Mouse (Mus musculus): ENCODE results near the gene Mrgprf.

Gene Mrgprf

DNA sequence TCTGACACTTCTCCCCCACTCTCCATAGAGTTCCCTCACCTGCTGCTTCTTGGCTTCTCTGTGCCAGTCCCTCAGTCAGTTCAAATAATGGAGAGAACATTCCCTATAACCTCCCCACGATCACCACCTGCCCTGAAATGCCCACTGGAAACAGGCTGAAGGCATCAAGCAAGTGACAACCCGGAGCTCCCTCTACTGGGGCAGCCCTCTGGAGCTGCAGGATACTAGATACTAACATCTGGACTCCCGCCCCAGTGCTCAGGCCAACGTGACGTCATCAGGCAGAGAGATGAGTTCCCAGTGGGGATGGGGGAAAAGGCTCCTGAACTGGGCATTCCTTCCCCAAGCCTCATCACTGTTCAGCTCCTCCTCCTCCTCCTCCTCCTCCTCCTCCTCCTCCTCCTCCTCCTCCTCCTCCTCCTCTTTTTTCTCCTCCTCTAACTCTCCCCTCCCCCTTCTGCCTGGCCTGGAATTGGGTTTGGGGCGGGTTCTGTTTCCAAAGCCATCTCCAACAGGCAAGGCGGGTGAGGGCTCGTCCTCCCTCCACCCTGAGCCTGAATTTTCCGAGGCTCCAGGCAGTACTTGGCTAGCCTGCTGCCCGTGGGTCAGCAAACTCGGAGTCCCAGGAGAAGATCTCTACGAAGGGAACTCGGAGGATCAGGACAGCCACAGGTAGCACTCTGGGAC lies at the start of gene Mrgprf:
Gene Mrgprf, plus strand, starts transcription at position 508 of the 687 bp plus-strand sequence.
- in situ Hi-C loops (cut with MboI; ENCODE audit: low sequenced_read_pairs): no loop called here

DNA sequence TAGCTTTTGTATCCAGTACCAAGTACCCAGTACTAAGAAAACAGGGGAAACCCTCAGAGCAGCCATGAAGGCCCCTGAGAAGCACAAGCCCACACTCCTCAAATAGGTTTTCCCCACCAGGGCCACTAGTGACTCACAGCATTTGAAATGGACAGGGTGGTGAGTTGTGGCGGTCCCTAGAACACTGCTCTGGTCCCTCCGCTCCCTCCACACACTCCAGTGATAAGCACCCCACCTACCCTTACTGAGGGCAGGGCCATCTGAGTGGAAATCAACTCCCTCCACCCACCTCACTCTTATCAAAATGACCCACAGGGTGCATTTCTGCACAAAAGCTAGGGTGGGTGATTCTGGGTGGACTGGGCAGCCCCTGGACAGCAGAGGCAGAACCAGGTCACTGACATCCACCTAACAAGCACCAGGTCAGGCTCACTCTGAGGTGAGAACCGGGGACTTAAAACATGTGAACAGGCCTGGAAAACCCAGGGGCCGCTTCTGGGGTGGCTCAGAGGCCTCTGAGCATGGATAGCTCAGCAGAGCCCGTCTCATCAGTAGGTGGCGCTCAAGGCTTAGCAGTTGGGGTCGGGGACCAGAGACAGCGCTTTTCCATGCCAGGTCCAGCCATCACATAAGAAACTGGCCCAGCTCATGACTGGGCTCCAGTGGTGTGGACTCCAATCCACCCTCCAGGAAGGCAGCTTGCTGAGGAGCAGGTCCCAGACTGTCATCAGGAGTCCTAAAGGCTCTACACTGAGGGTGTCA lies 47.7 kb upstream of the Mrgprf start:
- in situ Hi-C loops (cut with MboI; ENCODE audit: low sequenced_read_pairs): no loop called here

DNA sequence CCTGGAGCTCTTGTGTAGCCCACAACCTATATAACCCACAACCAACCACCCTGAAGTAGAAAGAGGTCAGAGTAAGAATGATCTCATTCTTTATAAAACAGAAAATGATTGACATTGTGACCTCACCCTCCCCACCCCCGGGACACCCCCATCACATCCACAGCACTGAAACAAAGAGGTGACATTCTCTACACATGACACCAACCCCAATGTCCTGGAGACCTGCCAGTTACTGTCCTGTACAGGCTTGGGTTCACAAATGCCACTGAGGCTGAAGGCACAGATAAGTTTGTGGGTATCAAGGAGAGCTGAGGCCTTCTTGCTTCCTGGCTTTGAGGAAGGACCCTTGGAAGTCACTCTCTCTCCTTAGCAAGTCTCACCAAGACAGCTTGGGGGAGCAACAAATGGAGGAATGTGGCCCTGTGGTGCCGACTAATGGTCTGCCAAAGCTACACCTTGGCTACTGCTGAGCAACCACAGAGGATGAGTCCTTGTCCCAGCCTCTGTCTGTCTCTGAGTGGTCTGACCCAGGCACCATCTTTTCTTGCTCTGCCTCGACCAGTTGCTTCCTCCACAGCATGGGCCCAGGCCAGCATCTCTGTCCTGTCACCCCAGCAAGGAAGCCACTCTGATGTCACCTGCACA lies 46.5 kb upstream of the Mrgprf start:
- in situ Hi-C loops (cut with MboI; ENCODE audit: low sequenced_read_pairs): no loop called here

DNA sequence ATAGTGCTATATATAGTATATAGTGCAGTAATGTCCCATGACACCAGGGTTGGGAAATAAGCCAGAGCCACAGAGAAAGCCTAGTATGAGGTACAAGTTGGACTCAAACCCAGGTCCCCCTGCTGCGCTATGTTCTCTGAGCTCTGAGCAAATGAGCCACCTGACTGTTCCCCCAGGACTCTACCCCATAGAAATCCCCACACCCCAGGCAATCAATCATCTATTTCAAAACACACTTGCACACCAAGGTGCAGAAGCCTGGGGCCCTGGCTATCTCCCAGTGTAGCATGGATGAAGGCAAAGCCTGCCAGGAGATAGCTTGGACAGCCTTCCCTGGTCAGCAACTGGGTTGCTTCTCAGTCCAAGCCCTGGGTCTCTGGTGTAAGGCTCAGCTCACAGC lies 44.5 kb upstream of the Mrgprf start:
- in situ Hi-C loops (cut with MboI; ENCODE audit: low sequenced_read_pairs): no loop called here

DNA sequence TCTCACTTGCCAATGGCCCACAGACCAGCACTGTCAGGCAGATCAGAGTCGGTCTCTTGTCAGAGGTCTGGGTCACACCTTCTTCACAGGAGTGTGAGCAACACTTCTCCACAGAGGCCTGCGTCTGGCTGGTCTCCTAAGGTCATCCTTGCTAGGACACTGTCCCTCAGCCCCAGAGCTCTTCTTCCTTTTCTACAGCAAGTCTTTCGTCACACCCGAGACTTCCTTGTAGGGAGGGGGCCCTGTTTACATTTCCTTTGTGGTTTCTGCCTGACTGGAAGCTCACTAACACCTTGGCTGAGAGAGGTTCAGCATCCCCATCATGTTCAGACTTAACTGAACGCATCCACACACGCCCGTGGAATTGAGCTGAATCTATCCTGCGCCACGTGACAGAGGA lies 36.4 kb upstream of the Mrgprf start:
- in situ Hi-C loops (cut with MboI; ENCODE audit: low sequenced_read_pairs): no loop called here

DNA sequence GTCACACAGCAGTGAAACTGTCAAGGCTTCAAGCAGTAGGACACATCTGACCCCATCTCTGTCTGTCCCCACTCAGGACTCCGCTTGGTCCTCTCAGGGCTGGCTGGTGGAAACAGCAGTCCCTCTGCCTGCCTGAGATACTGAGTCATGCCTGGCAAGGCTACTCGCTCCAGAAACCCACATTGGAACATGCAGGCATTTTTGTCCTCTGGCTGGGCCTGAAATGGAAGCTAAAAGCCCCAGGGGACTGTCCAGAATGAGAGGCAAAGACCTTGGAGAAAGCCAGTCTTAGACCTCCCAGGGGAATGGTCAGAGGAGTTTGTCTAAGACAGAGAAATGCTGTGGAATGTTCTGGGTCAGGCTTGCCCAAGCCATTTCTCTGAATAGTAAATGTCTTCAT lies 34.6 kb upstream of the Mrgprf start:
- in situ Hi-C loops (cut with MboI; ENCODE audit: low sequenced_read_pairs): no loop called here

DNA sequence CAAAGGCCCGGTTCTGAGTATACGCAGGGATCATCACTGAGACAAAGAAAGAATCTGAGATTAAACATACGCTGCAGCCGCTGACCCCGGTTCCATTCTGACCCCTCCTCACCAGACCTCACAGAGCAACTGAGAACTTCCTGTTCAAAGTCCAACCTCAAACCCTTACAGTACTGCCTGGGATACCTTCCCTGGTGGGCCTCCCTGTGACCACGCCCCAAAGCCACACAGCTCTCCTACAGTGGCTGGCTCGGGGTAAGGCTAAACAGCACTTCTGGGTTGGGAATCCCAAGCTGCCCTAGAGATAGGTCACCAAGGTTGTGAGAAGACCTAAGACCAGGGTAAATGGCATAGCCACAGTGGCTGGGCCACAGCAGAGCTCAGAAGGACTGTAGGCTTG lies 31.7 kb upstream of the Mrgprf start:
- in situ Hi-C loops (cut with MboI; ENCODE audit: low sequenced_read_pairs): no loop called here

DNA sequence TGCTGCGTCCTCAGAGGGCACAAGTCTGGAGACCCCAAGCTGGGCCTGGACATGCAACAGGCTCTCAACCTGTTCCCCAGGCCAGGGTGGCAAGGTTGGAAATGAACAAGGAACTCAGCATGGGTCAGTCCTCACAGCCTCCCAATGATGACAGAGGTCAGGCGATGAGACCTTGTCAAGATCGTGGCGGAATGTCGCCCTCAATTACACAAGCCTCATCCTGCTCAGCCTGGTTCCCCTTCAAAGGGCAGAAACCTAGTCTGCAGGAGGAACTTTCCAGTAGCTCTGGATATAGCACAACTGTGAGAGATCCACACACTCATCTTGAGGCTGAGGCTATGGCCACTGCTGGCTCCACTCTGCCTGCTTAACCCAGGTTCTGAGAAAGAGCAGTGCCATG lies 29.7 kb upstream of the Mrgprf start:
- in situ Hi-C loops (cut with MboI; ENCODE audit: low sequenced_read_pairs): no loop called here

DNA sequence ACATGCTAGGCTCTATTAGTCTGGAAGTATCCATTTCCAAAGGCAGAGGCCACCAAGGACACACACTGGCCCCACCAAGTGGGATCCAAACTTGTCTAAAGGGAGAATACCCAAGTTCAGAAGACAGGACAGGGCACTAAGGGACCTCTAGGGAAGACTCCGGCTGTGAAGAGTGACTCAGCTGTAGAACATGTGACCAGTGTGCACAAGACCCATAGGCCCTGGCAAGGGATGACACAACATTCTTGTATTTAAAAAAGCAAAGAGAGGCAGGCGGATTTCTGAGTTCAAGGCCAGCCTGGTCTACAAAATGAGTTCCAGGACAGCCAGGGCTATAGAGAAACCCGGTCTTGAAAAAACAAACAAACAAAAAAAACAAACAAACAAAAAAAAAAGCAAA lies 25.1 kb upstream of the Mrgprf start:
- in situ Hi-C loops (cut with MboI; ENCODE audit: low sequenced_read_pairs): no loop called here

DNA sequence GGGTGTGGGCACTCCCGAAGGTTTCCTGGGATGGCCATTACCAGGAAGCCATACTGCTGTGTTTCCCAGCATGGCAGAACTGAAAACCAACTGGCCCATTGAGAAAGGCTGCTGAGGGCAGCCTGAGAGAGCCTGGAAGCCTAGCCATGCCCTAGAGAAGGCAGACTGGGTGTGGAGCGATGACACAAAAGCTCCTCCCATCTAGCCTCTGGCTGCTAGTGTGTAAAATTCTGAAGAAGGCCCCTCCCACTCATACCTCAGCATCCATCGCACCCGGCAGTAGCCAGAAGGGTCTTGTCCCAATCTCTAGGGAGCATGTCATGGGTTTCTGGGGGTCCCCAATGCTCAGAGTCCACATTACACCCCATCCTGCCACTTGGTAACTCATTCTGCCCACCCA lies 19.2 kb upstream of the Mrgprf start:
- in situ Hi-C loops (cut with MboI; ENCODE audit: low sequenced_read_pairs): no loop called here

DNA sequence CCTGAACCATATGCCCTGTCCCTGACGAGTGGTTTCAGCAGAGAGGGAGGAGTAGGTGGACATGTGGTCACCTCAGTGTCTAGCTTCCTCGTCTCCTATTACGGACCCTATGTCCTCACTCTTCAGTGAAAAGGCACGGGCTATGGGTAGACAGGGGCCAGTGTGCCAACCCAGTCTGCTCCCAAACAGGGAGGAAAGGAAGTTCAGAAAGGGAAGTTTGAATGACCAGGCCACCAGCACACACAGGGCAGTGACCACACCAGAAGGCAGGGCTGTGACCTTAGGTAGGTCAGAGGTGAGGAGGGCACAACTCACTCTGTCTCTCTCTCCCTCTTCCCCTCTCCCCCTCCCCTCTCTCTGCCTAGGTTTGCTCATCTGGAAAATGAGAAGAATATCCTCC lies 17.6 kb upstream of the Mrgprf start:
- in situ Hi-C loops (cut with MboI; ENCODE audit: low sequenced_read_pairs): no loop called here

DNA sequence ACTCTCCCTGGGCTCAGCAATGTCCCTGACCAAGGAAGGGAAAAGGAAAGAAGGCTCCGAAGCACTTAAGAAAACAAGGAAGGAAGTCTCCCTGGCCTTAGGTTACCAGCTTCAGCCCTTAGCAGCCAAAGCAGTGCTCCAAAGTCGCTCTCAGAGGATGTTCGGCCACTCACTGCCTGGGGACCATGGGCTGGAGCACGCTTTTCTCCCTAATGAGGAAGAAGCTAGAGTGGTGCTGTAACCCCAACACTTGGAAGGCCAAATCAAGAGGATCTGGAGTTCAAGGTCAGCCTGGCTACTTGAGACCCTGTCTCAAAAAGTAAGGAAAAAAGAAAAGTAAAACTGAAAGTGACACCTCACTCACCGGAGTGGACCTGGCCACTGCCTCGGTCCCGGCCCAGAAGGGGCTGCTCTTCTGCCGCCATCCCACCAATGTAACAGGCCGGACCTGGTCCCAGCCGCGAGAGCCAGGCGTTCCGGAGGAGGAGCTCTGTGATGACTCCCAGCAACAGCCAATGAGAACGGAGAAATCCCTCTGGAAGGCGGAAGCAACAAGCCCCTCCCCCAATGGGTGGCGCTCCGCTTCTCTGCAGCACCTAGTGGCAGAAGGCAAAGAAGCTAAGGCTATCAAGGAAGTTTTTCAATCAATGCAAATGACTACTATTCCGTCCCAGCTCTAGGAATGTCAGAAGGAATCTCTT lies 17.0 kb upstream of the Mrgprf start, which contains the start of gene Tpcn2:
Gene Tpcn2, minus strand, starts transcription at position 525 of the 701 bp plus-strand sequence.
- in situ Hi-C loops (cut with MboI; ENCODE audit: low sequenced_read_pairs): no loop called here

DNA sequence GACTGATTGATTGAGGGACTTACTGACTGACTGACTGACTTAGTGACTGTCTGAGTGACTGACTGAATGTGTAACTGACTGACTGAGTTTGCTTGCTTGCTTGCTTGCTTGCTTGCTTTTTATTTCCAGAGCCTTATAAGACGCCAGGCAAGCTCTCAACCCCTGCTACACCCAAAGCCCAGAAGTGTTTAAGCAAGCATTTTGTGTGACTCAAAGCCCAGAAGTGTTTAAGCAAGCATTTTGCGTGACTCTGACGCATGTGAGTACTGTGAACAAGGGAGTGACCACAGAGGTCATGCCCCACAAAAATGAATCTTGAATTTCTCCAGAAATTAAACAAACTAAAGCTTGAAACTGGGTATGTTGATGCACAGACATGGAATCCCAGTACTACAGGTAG lies 16.3 kb upstream of the Mrgprf start:
- in situ Hi-C loops (cut with MboI; ENCODE audit: low sequenced_read_pairs): no loop called here

DNA sequence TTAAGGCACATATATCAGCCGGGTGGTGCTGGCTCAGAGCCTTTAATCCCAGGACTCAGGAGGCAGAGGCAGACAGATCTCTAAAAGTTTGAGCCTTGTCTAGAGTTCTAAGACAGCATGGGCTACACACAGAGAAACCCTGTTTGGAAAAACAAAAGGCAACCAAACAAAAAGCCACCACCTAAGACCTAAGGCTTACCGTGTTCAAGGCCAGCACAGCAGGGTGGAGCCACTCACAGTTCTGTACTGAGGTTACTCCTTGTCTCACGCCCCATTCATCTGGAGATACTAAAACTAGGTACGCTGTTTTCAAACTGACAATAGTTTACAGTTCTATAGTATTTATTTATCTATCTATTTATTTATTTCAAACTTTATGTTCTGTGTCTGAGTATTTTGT lies 15.2 kb upstream of the Mrgprf start:
- in situ Hi-C loops (cut with MboI; ENCODE audit: low sequenced_read_pairs): no loop called here

DNA sequence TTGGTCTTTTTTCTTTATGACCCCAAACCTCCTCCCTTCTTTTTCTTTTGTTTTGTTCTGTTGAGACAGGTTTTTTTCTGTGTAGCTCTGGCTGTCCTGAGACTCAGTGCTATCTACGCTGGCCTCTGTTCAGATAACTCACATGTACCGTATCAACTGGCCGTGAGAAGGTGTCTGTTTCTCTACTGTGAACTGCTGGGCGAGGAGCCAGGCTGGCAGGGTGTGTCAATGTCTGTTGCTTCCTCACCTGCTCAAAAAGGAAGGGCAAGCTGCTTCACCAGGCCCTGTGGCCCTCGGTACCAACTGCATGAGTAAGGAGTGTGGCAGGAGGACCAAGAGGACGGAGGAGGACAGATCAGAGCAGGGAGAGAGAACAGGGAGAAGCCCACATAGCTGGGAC lies 13.2 kb upstream of the Mrgprf start:
- in situ Hi-C loops (cut with MboI; ENCODE audit: low sequenced_read_pairs): no loop called here

DNA sequence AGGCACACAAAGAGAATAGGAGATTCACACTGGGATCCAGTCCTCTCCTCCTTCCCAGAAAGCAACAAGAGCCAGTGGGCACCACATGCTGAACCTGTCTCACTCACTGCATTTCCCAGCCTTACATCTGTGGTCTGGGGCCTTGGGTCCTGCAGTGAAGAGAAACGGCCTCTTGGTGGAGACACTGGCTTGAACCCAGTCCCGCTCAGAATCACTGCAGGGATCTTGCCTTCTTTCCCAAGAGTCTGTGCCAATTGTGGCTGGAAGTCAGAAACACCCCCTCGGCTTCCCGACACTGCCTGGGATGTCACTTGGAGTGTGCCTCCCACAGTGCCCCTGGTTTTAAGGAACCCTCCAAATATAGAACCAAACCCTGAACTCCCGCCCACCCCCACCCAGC lies 11.3 kb upstream of the Mrgprf start:
- in situ Hi-C loops (cut with MboI; ENCODE audit: low sequenced_read_pairs): no loop called here

DNA sequence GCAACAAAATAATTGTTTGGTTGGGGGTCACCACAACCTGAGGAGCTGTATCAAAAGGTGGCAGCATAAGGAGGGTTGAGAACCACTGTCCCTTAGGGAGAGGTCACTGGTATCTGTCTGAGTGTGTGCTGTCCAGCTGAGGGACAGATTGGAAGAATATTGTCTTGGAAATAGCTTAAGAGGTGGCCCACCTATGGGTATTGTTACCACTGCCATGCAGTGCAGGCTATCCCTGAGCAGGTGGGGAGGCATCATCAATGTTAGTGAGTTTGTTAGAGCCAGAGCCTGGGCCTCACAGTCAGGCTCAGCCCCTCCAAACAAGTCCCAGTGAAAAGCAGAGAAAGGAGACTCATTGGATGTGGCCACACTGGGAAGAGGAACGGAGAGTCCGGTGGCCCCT lies 8.8 kb upstream of the Mrgprf start:
- in situ Hi-C loops (cut with MboI; ENCODE audit: low sequenced_read_pairs): no loop called here

DNA sequence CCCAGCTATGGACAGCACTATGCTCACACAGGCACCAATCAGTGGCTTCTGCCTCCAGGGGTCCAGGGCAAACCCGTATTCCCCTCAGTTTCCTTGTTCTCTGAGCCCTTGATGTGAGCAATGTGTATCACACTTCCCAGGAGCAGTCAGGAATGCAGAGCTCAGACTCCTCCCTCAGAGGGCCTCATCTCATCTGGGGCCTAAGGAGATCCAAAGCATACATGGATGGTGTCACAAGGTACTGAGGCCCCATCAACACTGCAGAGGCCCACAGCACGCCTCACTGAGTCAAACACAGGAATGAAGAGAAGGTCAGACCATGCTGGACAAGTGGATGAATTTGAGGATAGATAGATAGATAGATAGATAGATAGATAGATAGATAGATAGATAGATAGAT lies 7.9 kb upstream of the Mrgprf start:
- in situ Hi-C loops (cut with MboI; ENCODE audit: low sequenced_read_pairs): no loop called here

DNA sequence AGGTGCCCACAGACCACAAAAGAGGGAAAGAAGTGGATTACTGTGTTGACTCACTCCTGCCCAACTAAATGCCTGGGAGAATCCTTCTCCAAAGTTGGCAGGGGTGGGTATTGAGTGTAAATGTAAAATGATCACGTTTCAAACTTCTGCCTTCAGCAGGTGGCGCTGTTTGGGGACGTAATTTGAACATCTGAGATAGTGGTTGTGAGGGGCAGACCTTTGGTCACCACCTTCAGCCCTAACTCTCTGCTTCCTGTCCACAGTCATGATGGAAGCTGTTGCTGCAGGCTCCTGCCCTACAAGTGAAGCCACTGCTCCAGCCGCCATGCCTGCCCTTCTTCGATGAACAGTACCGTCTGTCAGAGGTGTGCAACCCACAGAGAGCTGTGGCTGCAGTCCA lies 6.8 kb upstream of the Mrgprf start:
- in situ Hi-C loops (cut with MboI; ENCODE audit: low sequenced_read_pairs): no loop called here

DNA sequence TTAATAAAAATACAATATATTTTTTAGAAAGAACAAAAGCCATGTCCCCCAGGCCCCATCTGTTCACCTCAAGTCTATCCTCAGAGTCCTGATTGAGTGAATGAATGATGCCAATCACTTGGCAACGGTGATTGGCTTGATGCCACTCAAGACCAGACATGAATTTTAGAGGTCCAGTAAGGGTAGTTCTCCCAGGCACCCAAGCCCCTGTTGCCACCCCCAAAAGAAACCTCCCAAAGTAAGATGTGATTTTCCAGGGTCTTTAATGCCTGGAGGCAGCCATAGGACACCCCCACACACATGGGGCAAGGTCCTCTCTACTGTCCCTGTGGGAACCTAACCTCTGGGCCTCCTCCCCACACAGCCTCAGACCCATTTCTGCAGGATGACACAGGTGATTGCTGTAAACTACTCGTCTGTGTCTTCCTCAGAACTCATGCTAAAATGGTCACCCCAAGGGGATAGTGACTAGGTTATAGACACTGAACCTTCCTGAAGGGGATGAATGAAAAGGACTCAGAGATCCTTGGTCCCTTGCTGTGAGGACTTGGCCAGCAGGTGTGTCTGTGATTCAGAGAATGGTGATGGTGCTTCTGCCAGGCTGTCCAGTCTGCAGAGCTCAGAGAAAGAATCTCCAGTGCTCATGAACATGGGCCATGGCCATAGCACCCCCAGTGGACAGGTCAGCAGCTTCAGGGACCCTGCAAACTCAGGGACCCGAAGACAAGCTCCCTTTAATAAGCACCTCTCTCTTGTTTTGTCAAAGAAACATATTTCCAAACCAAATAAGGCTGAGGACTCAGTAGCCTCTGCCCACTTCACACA lies 1.8 kb upstream of the Mrgprf start:
- in situ Hi-C loops (cut with MboI; ENCODE audit: low sequenced_read_pairs): no loop called here

All from CH12F3 (cell line).